Mouse (Mus musculus): ENCODE results near the gene Tfeb.

Gene Tfeb

GRCm38 (mm10) chr17:47784411-47784810 is 47.6 kb downstream of the Tfeb start:
- DNase-seq (ENCODE audit: extremely low read depth, low read depth, low spot score) = no peak

DNA sequence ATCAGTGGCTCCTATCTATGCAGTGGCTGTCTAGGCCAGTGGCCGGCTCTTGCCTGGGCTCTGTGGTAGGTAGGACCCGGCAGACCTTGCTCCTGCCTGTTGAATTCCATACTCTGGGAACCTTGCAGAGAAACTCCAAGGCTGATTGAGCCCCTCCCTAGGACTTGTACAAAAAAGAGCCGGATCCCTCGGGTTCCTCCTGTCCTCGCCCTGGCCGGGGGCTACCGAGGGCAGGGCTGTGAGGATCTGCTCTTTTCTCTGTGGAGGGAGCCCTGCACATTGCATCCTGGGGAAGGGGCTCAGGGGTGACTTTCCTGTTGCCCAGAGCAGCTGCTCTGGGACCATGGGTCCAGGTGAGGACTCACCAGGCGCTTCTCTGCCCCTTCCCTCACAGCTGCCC is 50.8 kb downstream of the Tfeb start:
- DNase-seq (ENCODE audit: extremely low read depth, low read depth, low spot score) = no peak

DNA sequence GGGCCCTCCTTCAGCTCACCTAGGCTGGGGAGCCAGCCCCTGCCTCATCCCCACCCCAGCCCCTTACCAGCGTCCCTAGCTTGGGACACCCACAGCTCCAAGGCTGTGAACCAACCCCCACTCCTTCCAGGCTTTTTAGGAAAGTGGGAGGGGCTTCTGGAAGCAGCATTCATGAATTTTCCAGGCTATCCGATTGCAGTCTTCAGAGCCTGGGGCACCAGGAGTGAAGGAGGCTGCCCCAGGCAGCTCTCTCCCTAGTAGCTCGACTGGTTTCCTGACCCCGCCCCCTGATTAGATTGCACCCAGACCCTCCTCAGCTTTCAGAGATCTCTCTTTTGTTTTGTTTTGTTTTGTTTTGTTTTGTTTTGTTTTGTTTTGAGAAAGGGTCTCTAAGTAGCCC is 51.5 kb downstream of the Tfeb start:
- no peak for DNase-seq (ENCODE audit: extremely low read depth, low read depth, low spot score)

- DNase-seq (ENCODE audit: extremely low read depth, low read depth, low spot score) = no peak
Measured at GRCm38 (mm10) chr17:47788996-47789395, 52.2 kb downstream of the Tfeb start.

DNA sequence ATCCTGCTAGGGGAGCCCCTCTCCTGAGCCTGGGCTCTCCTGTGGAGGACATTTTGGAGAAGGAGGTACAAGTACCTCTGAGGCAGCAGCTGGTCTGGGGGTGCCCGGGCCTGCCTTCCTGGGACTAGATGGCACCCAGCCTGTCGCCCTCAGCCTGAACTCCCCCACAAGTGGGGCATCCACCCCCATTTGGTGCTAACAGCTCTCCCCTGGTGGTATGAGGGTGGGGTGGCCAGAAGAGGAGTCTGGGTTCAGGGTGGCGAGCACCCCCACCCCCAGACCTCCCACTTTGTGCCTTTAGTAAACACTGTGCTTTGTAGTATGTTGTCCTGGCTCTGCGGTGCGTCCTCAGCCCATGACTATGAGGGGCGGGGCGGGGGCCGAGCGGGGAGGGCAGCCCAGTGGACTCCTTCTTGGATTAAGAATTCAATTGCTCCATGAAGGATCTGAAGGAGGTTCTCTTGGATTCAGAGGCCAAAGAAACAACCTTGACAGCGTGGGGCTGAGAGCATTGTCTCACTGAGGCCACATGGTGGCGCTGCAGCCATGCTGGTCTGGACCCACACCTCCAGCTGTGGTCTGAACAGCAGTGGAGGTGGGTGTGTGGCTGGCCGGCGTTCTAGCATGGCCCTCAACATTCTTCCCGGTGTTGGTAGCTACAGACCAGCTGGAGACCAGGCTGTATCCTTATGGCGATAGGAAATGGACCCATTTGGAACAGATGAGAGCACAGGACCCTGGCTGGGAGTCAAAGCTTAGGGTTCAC is 55.5 kb downstream of the Tfeb start:
- no peak for DNase-seq (ENCODE audit: extremely low read depth, low read depth, low spot score)

- DNase-seq (ENCODE audit: extremely low read depth, low read depth, low spot score) = no peak
Measured at GRCm38 (mm10) chr17:47793377-47793776, 56.5 kb downstream of the Tfeb start.

DNA sequence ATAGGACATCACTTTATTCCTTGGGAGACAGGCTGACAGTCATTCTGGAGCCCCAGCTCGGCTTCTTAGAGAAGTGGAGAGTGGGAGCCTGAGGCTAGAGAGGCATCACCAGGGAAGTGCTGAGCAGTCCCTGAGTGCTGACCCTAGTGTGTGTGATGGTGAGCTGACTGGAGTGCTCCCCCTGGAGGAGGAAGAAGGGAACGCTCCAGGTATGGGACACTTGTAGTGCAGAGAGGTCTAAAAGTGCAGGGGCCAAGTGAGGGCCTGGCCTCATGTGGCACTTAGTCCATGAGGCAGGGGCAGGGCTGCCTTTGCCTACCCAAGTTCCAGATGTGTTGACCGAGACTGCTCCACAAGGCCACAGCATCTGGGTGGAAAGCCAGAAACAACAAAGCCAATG is 58.6 kb downstream of the Tfeb start:
- no peak for DNase-seq (ENCODE audit: extremely low read depth, low read depth, low spot score)

- no peak for DNase-seq (ENCODE audit: extremely low read depth, low read depth, low spot score)
Measured at GRCm38 (mm10) chr17:47796156-47796816, 59.5 kb downstream of the Tfeb start.

- no peak for DNase-seq (ENCODE audit: extremely low read depth, low read depth, low spot score)
Measured at GRCm38 (mm10) chr17:47796968-47797367, 60.1 kb downstream of the Tfeb start.

- DNase-seq (ENCODE audit: extremely low read depth, low read depth, low spot score) = no peak
Measured at GRCm38 (mm10) chr17:47797383-47797782, 60.6 kb downstream of the Tfeb start.

DNA sequence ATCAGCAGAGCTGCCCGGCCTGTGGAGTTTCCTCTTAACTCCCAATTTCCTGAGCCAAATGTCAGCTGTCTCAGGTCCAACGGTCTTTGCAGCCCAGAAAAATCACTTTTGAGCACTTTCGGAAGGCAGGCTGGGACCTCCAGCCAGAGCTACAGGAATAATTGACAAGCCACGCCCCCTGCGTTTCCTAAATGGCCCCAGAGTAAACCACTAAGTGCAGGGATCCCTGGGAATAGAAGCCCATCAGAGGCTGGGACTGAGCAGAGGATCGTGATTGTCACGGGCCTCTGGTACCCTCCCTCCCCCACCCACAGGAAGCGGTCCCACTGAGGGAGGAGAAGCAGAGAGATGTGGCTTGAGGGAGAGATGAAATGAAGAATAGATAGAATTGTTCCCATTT is 66.0 kb downstream of the Tfeb start:
- DNase-seq (ENCODE audit: extremely low read depth, low read depth, low spot score) = no peak

DNA sequence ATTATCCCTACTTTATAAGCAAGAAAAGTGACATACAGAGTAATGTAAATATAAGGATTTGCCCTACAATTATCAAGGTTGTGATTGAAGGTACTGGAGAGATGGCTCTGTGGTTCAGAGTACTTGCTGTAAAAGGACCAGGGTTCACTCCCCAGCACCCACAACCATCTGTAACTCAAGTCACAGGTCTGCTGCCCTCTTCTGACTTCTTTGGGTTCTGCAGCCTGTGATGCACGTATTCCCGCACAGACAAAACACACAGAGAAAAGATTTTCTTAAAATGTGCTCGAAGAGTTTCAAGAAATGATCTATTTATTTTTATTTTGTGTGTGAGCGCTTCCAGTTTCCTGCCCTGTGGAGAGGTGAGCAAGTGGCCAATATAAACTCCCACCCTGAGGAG is 66.8 kb downstream of the Tfeb start:
- DNase-seq (ENCODE audit: extremely low read depth, low read depth, low spot score) = no peak

DNA sequence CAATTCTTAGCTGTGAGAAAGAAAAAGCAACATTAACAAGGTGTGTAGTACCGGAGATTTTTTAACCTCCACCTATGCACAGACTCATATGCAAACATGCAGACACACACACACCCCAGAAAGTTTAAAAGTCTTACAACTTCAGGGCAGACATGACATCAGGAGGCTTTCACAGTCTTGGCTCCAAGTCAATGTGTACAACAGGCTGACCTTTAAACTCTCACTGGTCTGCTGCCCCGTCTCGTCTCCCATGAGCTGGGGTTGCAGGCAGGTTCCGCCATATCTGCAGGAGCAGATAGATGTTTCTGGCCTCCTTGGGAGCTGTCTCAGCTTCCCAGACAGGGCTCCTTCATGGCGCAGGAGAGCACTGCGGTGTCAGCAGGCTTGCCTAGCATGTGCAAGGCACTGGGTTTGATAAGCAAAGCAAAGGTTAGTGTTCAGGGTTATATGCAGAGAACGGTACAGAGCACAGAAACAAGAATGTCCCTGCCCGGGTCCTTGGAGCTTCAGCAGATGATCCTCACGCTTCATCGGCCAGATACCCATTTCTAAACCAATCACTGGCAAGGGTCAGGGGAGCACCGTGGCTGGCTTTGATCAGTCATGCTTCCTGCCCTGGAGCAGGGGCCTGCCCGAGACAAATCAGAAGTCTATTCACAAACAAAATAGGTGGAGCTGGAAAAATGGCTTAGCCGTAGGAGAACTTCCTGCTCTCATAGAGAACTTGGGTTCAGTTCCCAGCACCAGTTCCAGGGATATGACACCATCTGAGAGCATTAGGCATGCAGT is 68.4 kb downstream of the Tfeb start:
- no peak for DNase-seq (ENCODE audit: extremely low read depth, low read depth, low spot score)

DNA sequence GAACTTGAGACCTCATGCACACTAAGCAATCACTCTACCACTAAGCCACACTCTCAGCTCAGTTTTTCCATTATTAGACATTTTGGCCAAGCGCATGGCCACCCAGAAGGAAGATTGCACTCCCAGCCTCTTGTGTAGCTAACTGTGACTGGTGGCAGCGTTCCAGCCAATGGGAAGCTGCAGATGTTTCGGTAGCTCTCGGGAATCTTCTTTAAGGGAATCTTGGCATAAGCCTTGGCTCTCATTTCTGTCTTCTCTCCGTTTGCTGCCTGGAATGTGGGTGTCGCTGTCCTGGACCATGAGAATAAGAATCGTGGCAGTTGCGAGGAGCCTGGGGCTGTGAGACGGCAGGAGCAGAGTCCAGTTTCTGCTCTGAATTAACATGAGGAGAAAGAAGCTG is 69.4 kb downstream of the Tfeb start:
- no peak for DNase-seq (ENCODE audit: extremely low read depth, low read depth, low spot score)

- DNase-seq (ENCODE audit: extremely low read depth, low read depth, low spot score) = no peak
Measured at GRCm38 (mm10) chr17:47811265-47811800, 74.5 kb downstream of the Tfeb start.

GRCm38 (mm10) chr17:47812200-47812599 is 75.4 kb downstream of the Tfeb start:
- DNase-seq (ENCODE audit: extremely low read depth, low read depth, low spot score) = no peak

DNA sequence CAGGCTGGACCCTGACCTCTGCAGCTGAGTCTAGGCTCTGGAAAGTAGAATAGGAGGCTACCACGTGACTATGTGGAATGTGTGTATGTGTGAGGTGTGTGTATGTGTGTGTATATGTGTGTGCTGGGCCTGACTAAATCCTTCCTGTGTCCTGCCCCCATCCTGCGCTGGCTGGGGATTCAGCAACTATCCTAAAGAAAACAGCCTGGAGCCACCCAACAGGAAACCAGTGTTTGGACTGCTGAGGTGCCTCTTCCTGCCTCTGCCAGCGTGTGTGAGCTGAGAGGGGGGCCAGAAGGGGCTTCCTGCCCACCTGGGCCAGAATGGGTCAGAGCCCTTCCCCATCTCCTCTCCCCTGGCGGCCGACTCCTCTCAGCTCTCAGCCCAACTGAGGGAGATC is 76.8 kb downstream of the Tfeb start:
- no peak for DNase-seq (ENCODE audit: extremely low read depth, low read depth, low spot score)

DNA sequence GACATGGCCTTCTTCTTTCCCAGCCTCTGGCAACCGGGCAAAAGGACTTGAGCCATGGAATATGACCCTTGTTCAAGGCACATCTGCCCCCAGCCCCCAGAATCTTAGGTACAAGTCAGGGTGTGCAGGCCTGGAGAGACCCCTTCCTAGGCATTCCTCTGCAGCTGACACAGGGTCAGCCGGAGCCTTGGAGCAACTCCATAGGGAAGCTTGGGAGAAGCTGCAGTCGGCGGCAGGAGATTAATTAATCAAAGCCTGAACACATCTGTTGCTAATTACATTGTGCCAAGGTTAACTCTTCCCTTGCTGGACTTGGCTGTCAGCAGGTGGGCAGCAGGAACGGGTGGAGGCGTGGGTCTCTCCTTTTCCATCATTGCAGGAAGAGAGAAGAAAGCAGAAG is 77.7 kb downstream of the Tfeb start:
- no peak for DNase-seq (ENCODE audit: extremely low read depth, low read depth, low spot score)

DNA sequence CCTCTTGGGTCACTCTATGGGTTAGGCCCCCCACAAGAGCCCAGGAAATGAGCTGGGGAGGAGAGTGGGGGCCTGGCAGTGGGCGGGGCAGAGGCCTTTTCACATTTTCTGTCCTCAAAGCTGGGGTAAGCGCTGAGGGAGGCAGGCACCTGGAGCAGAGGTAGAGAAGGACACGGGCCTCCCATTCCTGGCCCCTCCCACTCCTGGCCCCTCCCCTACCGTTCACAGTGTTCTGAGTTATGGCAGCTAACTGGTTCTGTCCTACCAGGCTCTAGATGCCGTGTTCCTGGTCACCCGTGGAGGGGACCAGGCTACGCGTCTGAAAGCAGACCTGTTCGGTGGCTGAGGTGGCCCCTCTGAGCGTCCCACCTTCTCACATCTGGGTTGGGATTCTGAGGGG is 78.6 kb downstream of the Tfeb start:
- no peak for DNase-seq (ENCODE audit: extremely low read depth, low read depth, low spot score)

DNA sequence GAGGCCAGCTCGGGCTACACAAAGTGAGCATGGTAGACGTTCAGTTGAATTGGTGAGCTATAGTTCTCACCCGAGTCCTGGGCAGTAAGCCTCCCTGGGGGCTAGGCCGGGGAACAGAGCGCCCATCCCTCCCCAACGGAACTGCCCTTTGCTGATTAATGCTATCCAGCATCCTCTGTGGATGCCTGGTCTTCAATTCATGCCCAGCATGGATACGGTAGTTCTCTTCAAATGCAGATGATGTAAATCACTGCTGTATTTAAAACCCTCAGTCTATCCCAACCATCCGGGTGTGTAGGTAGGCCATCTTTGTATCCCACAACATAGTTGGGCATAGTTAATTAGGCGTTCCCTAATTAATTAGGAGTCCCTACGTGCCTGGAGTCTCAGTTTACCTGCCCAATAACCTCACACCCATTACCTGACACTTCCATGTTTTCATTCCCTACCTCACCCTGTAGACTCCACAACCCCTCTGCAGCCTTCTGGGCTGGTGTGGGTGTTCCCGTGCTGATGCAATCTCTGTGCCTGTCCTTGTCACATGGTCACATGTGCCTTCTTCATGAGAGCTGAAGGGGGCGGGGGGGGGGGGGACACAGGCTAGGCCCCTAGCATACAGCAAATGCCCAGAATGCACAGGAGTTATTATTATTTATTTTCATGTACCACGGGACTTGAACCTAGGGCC is 81.4 kb downstream of the Tfeb start:
- no peak for DNase-seq (ENCODE audit: extremely low read depth, low read depth, low spot score)

DNA sequence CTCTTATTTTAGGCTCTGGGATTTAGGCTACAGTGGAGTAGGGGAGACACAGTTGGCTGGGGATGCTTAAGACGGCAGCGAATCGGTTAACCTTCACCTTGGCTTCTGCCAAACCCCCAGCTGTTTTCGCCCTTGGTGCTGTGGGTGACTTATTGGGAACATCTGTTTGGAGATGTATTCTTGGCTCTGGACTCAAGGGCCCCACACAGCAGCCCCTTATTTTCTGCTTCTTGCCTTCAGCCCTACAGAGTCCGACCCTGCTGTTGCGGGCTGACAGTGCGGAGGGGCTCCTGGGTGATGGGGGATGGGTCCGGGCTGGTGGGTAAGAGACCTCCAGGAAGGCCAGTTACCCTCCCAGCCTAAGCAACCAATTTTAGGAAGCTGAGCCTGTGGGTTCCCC is 84.5 kb downstream of the Tfeb start:
- no peak for DNase-seq (ENCODE audit: extremely low read depth, low read depth, low spot score)

Measured in fat pad, adult 2 months (tissue).